Mouse (Mus musculus): ENCODE results near the gene Thra.

Gene Thra

GRCm38 (mm10) chr11:98766346-98766745, 25.9 kb downstream of the Thra start:
- no peak for DNase-seq

GRCm38 (mm10) chr11:98766816-98767215, 26.4 kb downstream of the Thra start:
- DNase-seq = peak; percentile 34

GRCm38 (mm10) chr11:98767276-98767675, 26.8 kb downstream of the Thra start:
- DNase-seq = peak; percentile 57

DNA sequence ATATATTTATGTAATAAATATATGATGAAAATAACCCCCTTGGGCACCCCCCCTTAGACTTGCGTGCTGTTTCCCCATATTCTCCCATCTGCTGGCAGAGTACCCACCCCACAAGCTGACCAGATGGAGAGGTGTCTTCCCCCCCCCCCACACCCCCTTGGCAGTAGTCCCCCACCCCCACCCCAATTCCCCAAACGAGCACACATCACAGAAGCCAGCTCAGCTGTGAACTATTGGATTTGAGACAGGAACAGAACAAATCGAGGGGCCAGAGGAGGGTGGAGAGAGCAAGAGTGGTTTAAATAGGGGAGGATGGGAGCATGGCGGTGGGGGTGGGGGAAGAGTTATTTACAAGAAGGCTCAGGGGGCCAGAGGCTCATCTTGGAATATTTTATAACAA, 27.3 kb downstream of the Thra start:
- no peak for DNase-seq

GRCm38 (mm10) chr11:98768127-98769006, 27.9 kb downstream of the Thra start:
- DNase-seq = peak; percentile 42

DNA sequence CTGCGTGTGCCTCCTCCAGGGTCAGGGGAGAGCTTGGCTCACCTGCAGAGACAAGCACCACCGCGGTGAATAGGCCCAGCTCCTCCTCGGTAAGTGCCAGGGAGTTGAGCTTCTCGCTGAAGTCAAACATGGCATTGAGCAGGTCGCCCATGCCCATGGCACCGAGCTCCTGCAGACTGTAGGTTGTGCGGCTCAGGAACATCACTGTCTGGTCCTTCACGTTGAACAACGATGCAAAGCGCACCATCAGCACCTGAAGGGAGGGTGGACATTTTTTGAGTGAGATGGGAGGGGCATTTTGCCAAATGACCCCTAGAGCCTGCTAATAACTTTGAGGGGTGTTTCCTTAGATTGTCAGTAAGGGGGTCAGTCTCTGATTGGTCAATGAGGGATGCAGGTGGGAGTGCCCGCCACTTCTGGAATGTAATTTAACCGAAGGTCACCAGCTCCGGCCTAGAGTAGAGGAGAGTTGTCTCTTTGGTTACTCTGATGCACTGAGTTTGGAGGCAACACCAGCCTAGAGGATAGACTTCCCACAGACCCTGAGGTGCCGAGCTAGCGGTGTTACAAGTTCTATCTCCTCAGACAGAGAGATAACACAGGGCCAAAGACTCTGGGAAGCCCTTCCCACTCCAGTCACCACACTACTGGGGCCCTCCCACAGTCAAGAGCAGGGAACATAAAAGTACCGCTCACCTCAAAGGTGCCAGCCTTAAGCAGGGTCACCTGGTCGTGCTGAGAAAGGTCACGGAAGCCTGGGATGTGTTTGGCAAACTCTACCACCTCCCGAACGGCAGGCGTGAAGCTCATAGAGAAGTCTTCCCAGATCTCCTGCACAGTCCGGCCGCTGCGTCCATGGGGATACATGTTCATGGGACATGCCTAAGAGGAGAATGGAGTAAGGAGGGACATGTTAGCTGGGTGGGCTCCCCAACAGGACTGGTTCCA, 28.8 kb downstream of the Thra start:
- DNase-seq = peak; percentile 28

DNA sequence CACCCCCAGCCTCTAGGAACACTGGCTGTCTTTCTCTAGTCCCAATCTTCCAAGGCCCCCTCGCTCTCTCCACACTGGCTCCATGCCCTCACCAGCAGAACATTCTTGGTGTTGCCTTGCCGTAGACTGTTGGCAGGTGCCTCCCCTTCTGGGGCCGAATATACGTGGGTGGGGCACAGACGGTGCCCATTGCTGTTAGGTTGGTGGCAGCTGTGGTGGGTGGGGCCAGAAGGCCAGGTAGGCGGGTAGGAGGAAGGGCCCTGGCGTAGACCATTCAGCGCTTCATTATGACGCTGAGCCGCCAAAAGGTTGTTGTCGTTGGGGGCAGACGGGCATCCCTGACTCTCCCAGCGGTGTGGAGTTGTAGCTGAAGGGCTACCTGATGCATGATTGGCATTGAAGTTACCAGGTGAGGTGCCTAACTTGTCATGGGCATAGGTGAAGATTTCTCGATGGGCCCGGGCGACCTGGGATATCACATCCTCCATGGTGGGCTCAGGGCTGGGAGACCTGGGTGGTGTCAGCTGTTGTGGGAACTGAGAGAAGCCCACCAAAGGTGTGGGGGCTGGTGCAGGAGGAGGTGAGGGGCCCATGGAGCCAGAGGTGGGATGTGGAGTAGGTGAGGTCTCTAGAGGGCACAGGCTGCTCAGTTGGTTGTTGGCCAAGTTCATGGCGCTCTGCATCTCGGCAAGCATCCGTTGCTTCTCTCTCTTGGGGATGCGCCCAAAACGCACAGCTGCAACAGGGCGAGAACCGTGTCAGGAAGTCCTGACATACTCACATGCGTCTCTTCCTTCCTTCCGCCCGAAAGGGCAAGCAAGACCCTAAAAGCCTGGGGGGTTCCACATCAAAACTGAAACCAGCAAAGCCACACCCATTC, 29.9 kb downstream of the Thra start:
- DNase-seq = peak; percentile 55

- peak; percentile 30 for DNase-seq
Measured at GRCm38 (mm10) chr11:98771131-98771530, 30.7 kb downstream of the Thra start.

- peak; percentile 46 for DNase-seq
Measured at GRCm38 (mm10) chr11:98771844-98772525, 31.5 kb downstream of the Thra start.

GRCm38 (mm10) chr11:98772667-98773171, 32.3 kb downstream of the Thra start:
- DNase-seq = peak; percentile 96

DNA sequence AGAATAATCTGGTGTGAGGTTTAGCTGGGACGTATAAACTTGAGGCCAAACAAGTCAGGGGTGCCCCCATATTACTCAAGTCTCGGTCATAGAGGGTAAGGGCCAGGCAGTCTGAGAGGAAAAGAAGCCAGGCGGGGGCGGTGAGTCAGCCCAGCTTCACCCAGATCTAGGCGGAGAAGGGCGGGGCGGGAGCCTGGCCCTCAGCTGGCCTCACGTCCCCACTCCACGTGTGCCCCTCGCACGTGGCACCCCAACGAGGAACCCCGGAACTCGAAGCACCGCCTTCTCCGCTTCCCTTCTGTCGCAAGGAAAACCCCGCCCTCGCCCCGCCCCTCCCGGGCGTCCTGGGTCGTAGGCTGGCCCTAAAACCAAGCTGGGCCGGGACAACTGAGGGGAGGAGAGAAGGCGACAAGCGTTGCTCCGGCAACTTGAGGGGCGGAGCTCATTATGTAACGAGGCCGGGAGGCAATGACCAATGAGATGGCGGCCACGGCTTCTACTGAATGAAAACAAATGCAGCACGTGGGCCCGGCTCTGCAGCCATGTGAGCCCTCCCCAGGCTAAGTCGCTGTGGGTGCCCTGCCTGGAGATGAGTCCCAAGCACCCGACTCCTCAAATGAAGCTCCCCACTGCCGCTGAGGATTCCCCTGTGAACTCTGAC, 33.3 kb downstream of the Thra start:
- DNase-seq = peak; percentile 100

GRCm38 (mm10) chr11:98774582-98775347, 34.3 kb downstream of the Thra start, which contains the start of gene Nr1d1:
Gene Nr1d1, minus strand, starts transcription at chr11:98775333.
- DNase-seq = no peak

GRCm38 (mm10) chr11:98775348-98776051, 35.1 kb downstream of the Thra start:
- peak; percentile 100 for DNase-seq

DNA sequence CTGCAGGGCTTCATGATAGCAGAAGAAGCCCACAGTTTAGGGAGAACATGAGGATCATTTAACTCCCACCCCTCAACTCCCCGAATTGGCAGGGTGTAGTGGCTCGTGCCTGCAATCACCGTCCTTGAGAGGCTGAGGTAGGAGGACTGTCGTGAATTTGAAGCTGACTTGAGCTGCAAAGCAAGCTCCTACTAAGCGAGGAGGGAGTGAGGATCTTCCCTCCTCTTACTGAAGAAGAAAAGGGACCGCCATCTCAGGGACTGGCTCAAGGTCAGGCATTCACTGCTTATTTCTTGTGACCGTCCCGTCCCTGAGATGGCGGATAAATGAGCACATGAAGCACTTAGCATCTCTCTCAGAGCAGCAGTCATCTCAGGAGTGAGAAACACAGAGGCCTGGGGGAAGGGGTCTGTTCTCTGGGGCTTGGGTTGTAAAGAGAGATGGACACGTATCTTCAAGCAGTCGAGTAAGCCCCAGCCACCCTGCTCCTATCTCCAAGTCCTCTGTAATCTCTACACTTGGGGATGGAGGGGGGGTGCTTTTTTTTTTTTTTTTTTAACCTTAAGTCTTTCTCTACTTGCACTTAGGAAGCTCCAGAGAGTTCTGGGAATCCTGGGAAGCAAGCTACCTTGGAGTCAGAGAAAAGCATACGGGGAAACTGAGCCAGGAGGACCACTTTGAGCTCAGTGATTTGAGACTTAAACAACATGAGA, 35.8 kb downstream of the Thra start:
- no peak for DNase-seq

DNA sequence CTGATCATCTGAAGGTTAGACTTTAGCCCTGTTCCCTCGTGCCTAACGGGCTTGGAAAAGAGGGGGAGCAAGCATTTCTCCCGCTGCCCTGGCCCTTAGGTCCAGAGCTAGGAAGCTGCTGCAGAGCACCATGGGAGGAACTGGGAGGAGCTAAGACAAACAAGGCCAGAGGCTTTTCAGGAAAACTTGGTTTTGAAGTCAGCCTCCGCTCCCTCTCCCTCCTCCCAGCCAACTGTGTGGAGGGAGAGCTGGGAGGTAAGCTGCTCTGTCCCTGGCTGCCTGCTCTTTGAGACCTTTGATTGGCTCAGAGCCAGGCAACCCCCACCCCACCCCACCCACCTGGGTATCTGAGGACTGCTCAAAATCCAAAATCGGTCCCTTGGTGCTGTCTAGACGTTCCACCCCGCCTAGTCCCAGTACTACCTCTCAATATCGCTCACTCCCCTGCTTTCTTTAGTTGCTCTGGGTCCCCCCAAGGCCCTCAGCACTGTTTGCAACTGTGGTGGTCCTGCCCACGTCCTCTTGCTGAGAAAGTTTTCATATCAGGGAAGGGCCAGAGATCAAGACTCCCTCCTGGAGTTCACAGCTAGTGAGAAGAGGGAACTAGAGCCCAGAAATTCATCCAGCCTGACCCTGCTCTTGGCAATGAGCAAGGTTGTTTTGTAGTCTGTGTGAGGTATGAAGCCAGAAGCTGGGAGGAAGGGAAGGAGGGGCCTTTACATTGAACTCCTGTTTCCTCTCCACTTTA, 36.6 kb downstream of the Thra start:
- DNase-seq = peak; percentile 89

DNA sequence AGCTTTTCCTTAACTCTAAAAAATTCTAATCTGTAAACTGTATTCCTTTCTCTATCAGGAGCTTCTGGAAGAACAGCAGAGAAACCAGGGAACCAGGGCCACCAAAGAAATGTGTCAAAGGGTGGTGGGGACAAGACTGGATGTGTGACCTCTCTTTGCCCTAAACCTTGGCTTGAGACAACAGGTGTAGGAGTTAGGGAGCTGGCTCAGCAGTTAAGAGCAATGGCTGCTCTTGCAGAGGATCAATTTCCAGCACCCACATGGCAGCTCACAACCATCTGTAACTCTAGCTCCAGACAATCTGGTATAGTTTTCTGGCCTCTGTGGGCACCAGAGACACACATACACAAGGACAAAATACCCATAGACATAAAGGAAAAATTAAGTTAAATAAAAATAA, 37.5 kb downstream of the Thra start:
- DNase-seq = no peak

- peak; percentile 58 for DNase-seq
Measured at GRCm38 (mm10) chr11:98781851-98782512, 41.5 kb downstream of the Thra start.
